Mouse (Mus musculus) megakaryocyte-erythroid progenitor cell, adult 5-6 weeks (primary cell): ENCODE measurements around the gene Top1. TPM values are rescaled to one million over a fixed set of nuclear protein-coding genes. Genes with fewer than 3 reads are reported as not detected.
A peak's percentile ranks its signal among the peaks of the same experiment; 100 is the strongest.

Experiments used
- ATAC-seq: replicated peaks from 2 replicates; pipeline ENCODE4 v1.8.0; 2016; ENCODE audit warnings: mild to moderate bottlenecking, inconsistent platforms; ENCODE audit not compliant: severe bottlenecking, poor library complexity, low FRiP score, low TSS enrichment
- total RNA-seq, 2 experiments: library from RNA; stranded (forward) in 1 of 2; stranded (reverse) in 1 of 2; fragments of 200-1000, 215-1000 nt in 1 of 2; fragments of >200 nt in 1 of 2; fragmentation: Nextera tagmentation in 1 of 2; gene quantifications; 2 replicates each; pipeline ENCODE4 v1.2.3; 2014 to 2017

Top1 gene
- total RNA-seq, 2 experiments from 2014 or later = 93.5 to 205 TPM

DNA sequence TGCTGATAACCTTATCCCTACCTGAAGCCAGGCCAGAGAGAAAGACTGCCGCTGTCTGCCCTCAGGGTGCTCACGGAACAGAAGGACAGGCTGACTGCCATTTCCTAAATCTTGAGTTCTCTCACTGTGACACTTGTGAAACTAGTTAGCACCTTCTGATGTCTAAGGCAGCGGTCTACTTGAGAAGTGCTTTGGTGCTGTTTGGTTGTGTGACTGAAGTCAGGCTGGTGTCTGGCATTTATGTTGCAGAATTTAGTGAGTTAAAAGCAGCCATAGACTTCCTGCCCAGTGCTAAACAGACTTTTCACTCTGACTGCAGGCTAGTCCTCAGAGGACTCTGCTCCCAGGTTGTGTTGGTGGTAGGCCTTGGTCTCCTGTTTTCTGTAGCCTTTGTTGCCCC lies 88.6 kb downstream of the Top1 start:
- no peak for ATAC-seq

DNA sequence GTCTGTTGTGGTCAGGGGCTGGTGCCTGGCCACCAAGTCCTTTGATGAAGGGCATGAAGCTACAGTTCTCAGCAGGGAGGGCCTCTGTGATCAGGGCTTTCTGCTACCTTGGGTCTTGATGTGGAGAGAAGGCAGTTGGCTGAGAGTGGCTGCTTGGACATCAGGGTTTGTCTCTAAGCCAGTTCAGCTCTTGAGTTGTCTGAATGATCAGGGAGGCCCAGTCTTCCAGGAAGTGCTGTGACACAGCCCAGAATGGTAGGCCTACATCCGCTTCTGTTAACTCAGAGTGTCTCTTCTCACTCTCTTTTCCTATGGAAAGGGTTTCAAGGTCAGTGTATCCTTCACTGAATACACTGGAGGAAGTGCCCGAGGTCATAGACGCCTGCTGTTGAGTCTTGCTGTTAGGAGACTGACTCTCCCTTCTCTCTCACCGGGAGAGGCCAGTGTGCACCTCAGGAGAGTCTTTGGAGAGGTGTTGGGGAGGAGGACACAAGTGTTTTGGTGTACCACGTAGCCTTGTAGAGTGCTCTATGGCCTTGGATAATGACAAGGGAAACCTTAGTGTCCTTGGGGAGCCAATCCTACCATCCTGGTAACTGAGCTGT lies 90.1 kb downstream of the Top1 start:
- ATAC-seq = no peak

DNA sequence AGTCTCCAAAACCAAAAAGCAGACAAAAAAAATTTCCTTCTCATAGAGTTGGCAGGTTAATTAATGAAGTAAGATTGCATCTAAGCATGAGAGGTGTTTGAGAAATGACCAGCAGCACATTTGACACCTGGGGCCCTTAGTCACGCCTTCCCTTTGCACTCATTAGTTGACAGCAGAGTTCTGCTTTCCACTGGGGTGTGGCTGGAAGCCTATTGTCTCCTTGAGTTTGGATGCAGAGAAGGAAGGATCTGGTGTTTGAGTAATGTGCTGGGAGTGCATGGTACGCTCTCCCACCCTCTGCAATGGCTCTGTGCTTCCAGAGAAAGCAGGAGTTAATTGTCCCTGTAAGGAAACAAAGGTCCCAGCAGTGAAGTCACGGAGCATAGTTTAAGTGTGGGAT lies 90.8 kb downstream of the Top1 start:
- ATAC-seq = no peak

DNA sequence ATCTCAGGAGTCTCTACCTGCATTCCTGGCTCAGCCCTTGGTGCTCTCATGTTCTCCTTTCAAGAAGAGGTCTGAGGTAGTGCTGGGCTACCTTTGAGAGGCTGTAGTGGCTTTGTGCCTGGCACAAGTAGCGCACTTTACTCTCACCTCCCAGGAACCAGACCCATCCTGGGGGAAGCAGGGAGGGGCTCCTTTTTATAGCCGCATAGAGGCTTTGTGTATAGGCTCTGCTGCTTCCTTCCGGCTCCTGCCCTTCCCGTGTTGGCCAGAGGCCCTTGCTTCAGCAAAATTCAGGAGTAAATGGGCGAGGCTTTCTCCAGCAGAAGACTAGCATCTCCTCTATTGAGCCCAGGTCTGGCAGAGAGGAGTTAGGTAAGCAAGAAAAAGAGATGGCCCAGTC lies 92.7 kb downstream of the Top1 start:
- no peak for ATAC-seq

DNA sequence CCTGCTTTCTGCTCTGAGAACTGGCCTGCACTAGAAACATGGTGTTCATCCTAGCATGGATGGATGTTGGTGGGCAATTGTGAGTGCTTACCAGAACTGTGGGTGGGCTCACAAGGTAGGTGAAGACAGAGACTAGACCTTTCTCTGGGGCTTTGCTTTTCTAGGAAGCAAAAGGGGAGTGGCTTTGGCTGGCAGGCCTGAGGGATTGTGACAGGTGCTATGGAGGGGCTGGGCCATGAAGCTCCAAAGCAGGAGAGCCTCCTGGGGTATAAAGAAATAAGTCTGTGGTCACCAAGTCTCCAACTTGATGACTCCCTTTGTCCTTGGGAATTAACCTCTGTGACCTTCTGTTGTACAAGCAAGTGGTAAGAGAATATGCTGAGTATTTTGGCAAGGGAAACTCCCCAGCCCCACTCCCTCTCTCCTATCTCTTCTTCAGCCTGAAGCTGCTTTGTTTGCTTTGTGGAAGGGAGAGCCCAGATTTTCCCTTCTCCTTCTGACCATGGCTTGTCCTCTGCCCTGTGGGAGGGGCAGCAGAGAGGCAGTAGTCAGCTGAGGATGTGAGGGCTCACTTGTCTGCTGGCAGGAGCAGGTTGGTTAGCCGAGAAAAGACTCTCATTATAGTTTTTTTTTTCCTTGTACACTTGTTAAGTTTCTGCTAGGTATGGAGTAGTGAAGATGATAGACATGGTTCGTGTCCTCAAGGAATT lies 94.1 kb downstream of the Top1 start:
- ATAC-seq = no peak

DNA sequence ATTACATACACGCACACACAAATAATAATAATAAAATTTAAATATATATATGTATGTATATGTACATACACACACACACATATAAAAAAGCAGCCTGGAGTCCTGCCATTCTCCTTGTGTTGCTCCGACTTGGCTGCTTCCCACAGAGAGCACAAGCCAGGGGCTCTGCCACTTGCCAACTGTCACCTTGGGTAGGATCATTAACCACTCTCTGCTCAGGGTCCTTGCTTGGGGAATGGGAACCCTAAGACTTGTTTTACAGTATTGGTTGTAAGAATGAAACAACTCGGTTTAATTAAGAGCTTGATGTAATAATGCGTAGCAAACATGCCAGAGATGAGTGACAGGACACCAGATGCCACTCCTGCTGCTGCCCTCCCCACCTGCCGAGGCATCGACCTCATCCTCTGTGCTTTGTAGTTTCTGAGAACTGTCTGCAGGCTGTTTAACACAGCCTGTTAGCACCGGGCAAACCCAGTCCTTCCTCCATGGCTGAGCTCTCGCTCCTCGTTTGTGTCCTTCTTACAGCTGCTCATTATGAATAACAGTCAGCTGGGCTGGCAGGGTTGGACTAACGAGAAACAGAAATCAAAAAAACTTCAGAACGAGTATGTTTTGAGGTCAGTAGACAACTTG lies 95.0 kb downstream of the Top1 start:
- ATAC-seq = no peak

DNA sequence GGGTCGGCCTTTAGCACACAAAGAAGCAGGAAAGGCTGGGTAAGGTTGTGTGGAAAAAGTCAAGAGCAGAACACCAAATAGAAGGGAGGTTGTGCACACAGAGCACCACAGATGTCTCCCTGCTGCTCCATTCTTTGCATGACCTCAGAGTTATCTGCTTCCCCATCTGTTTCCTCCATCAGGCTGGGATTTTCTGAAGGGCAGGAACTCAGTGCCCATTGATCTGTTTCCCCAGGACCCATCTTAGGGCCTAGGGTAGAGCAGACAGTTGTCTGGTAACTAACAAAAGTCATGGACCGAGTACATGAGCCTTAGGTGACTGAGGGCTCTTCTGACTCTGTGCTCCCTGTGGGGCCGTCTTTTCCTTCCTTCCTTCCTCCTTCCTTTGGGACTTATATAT lies 95.9 kb downstream of the Top1 start:
- ATAC-seq = no peak

DNA sequence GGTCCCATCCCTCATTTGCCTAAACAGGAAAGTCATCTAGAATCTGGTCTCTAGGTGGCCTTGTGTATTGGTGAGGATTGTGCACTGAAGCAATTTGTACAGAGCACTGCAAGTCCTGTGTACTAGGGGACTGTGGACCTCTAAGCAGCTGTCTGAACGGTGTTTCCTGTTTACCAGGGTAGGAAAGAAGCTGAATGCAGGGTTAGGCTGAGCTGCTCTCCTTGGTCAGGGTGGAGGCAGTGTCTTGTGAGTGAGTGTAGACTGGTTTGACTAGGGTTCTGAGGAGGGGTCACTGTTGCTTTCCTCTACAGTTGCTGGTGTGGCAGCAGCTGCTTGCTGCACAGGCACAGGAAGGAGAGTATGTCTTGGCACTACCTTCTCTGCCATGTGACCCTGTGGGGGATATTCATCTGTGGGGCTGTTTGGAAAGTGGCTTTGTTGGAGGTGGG lies 96.5 kb downstream of the Top1 start:
- ATAC-seq = no peak

DNA sequence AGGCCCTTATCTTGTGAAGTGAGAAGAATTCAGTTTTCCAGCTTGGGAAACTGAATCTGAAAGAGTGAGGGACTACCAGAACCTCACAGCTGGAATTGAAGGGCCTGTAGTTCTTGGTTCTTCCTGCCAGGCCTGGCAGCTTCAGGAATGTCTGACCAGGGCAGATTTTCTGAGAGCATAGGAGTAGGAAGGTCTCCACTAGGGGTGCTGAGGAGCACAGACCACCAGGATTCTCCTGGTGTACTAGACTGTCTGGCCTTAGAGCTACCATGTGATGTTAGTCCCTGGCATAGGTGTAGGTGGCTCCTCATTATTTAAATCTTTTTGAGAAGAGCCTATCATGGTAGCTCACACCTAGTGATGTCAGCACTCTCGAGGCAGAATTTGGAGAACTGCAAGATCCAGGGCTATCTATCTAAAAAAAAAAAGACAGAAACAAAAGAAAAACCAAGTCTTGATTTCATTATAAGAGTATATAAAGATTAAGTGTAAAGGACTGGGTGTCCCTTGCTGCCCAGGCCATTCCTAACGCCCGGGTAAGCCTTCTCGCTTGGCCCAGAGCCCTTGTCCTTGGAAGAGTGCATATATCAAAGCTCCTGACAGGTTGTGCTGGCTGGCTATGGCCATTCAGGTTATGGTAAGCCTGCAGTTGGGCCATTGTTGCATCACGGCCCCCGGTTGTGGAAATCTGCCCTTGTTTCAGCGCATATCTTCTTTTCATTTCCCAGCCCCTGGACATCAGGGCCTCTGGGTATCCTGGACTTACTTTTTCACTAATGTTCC lies 98.5 kb downstream of the Top1 start:
- ATAC-seq = peak; percentile 60

DNA sequence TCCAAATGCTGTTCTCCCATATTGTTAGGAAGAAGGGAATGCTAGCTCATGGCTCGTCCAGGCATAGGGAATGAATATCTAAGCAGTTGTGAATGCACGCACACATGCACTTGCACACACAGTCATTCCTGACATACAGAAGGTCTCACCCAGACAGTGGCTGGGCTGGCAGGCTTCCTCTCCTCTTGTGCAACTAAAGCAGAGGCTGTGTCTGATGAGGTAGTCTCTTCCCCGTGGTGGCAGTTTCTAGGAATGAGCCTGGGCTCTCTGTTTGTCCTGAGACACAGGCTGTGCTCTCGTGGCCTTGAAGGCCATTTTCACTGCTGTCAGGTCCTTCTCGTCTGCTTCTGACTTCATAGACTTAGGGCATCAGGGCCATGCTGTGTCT lies 99.1 kb downstream of the Top1 start:
- ATAC-seq = no peak

DNA sequence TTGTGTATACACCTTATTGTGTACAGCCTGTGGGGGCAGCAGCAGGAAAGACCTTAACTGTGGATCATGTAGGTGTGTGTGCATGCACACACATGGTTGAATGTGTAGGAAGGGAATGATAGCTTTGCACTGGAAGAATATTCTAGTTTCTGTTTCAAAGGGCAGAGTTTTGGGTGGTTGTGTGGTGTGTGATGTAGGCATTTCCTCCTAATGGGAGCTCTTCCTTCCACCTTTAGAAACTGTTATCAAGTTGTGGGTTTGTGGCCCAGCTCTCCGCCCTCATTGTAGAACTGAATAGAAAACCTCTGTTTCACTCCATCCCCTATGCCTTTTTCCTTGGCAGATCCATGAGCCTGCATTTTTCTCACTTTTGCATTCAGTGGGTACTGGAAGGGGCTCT lies 99.8 kb downstream of the Top1 start:
- ATAC-seq = 0 out of 2 replicates have a peak, but pooled peaks have one; percentile 18

DNA sequence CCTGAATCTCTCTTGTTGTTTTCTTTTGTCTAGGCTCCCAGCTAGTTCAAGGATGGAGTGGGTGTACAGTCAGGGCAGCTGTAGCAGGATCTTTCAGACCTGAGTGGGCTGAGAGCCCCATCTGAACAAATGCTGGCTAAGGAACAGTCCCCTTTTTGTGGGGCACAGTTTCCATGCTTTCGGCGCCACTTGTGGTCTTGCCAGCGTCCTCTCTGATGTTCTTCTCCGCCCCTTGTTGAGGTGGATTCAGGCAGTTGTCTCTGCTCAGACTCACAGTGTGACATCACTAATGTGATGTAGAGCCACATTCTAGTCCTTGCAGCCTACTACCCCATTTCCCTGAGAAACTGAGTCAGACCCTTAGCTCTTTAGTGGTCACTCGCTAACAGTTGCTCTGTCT lies 100.9 kb downstream of the Top1 start:
- no peak for ATAC-seq

DNA sequence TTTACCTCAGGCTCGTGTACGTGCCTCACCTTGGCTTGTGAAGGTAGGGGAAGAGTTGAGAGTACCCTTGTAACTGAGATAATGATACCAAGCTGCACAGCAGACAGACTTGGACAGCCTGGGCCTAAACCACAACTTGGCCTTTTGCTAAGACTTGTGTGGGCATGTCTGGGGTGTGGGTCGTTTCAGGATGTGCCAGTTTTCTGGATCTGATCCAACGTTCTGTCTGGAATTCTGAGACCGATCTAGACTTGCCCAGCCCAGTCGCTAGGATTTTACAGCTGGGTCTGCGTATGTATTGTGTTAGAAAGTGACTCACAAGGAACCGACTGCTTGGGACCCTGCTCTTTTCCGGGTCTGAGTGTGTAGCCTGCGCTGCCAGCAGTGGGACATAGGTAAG lies 101.4 kb downstream of the Top1 start:
- ATAC-seq = no peak

DNA sequence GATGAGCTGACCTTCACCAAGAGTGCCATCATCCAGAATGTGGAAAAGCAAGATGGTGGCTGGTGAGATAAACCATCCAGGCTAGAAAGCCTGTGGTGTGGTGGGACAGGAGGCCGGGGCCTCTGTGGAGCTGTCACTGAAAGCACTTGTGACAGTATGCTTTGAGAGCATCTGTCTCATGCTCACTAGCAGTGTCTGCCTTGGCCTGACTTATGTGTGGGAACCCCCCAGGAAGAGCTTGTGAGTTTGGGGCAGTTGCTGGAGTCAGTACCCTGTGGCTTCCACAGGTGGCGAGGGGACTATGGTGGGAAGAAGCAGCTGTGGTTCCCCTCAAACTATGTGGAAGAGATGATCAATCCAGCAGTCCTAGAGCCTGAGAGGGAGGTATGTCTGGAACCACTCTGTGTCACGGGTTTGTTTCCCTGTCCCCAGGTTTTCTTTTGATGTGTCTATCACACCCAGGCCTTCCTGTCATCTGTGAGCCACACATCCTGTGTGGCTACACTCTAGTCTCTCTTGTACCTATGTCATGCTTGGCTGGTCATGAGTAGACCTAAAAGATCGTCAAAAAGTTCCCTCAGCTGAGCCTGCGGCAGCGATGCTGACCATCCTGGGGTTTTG lies 111.0 kb downstream of the Top1 start:
- ATAC-seq = no peak

DNA sequence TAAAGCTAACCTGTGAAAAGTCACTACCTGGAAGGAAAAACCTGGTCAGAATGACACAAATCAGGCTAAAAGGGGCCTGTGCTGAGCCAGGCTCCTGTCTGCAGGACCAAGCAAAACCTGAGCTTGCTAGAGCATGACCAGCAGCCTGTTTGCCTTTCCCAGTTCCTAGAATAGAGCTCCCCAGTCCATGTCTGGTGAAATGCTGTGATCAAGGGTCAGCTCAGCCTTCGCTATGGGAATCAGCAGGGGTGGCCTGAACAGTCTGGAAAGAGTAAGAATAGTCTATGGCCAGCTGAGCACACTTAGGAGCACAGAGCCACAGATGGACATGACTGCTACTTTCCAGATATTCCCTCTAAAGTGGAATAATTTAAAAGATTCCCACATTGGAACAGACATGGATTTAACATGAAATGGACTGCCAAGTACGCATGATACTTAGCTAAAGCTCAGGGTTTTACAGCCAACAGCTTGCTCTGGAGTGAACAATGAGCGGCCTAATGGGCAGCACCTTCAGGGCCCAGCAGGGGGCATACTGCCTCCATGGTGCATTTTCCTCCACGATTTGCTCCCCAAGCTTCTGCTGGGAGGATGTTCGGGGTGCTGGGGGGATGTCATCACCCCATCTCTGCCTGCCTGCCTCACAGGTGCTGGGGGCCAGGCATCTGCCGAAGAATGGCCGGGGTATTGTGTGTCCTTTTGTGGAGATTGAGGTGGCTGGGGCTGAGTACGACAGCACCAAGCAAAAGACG lies 114.9 kb downstream of the Top1 start:
- peak; percentile 72 for ATAC-seq

DNA sequence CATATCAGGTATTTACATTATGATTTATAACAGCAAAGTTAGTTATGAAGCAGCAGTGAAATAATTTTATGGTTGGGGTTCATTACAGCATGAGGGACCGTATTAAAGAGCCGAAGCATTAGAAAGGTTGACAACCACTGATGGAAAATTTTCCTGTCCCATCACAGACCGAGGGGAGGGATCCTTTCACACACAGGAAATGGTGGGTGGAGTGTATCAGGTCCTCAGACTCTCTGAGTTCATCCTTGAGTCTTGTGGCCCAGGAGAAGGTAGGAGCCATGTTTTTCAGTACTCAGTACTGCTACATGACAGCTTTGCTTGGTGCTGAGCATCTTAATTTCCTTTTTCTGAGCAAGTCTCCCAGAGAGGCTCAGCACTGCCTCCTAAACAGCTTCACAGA lies 118.1 kb downstream of the Top1 start:
- no peak for ATAC-seq

DNA sequence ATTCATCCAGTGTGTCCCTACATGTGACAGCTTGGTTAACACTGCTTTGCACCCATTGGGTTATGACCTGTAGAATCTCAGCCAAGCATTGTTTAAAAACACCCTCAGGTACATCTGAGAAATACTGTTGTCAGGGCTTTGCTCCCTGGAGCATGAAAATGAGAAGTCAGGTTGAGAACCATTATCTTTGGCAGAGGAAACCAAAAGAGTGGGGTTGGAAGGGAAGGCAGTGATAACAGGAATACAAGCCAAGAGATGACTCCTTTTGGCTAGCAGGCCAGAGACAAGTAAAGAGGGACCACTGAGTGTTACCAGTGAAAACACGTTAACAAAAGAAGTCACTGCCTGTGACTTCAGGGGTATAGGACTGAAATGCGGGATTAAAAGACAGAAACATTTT lies 118.7 kb downstream of the Top1 start:
- ATAC-seq = no peak

DNA sequence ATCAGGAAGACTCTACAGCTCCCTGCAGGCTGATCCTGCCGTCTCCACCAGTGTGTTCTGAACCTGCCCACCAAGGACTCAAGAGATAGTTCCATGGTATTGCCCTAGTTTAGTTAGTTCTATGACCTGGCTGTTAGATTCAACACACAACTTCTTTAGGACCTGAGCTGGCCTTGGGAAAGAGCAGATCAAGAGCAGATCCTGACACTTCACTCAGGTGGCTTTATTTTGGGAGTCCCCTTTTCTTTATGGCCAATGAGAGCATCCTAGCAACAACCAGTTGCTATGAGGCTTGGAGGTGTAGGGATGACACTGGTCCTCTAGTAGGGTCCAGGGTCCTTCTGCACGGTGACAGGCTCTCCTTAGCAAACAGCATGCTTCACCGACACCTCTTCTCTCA lies 119.4 kb downstream of the Top1 start:
- ATAC-seq = no peak

DNA sequence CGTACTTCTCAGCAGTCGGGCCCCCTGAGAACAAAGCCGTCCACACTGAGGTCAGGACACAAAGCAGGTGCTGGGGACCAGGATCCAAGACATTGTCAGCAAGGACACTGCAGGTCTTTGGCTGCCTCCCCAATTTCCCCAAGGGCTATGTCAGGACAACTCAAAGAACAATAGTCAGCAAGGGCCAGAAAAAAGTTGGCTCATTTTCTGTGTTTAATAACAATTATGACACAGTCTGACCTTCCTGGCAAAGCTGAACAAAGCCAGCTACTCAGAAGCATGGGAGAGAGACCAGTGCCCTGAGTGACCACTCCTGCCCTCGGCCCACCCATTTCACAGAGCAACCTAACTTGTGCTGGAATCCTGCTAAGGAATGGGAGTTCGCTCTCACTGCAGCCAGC lies 120.7 kb downstream of the Top1 start:
- no peak for ATAC-seq
